Mouse (Mus musculus): ENCODE data around the gene Snx3.

The Snx3 gene

DNA sequence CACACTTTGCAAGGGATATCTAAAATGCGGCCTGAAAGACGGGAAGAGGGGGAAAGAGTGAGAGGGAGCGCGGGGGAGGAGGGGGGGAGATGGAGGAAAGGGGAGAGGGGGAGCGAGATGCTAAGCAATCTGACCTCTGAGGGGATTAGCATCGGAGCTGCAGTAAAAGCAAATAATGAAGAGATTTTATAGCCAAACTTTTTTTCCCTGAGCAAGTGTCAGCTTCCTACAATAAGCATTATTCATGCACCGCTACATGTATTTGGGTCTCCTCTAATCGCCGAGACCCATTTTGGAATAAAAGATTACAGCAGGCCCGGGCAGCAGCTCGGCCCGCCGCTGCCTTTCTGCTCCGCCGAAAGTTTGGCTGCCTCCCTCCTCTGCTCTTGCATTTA is 76.4 kb downstream of the Snx3 start:
- no peak for DNase-seq (ENCODE audit: extremely low read depth, low read depth)

DNA sequence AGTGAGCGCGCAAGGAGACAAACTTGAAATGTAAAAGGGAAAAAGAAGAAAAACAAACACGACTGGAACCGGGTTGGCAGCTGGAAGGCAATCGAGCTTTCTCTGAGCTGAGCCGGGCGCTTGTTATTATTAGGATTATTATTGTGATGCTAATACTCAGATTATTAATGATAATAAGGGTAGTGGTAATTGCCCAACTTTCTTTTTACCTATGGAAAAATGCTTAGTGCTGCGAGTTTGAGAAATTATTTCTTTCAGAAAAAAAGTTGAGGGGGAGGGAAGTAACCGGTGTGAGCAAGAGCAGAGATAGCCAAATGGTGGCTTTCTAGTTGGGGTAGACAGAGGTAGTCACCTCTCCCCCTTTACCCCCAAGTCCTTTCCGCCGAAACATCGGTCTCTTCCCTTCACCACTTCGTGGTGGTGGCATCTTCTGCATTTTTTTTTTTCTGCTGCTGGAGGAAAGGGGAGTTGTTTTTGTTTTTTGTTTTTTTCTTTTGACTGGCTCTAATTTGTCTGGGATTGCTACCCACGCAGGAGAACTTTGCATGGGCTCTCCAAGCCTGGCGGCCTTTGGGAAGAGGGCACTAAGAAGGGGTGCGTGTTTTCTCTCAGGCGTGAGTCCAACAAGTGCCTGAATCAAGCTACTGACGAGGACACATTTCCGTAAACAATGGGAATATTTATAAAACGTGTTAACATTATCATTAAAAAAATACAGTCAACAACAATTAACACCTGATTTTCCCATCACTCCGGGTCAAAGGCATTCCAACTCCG is 77.1 kb downstream of the Snx3 start:
- no peak for DNase-seq (ENCODE audit: extremely low read depth, low read depth)

DNA sequence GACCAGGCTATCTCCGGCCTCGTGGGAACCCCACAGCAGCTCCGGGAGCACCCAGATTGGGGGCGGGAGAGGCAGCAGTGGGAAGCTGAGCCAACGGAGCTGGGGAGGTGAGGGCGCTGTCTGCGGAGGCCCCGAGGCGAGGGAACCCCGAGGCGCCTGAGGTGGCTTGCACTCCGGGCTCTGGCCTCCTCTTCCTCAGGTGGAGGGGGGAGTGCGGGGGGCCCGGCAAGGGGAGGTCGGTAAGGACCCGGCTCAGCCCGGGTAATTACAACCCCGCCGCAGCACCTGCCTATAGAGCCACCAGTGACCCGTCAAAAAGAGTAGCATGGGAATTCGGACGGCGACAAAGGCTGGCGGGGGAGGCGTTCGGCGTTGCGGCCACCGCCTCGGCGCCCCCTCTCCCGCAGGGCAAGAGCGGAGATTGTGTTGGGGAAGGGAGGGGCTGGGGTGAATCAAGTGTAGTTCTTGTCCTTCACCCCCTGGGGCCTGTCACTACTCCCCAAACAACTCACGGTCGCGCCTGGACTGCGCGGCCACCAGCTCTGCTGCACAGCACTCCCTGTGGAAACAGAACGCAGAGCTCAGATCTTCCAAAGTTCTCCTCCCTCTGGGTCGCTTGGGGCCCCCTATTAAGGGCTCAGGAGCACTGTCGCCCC is 77.8 kb downstream of the Snx3 start:
- no peak for DNase-seq (ENCODE audit: extremely low read depth, low read depth)

DNA sequence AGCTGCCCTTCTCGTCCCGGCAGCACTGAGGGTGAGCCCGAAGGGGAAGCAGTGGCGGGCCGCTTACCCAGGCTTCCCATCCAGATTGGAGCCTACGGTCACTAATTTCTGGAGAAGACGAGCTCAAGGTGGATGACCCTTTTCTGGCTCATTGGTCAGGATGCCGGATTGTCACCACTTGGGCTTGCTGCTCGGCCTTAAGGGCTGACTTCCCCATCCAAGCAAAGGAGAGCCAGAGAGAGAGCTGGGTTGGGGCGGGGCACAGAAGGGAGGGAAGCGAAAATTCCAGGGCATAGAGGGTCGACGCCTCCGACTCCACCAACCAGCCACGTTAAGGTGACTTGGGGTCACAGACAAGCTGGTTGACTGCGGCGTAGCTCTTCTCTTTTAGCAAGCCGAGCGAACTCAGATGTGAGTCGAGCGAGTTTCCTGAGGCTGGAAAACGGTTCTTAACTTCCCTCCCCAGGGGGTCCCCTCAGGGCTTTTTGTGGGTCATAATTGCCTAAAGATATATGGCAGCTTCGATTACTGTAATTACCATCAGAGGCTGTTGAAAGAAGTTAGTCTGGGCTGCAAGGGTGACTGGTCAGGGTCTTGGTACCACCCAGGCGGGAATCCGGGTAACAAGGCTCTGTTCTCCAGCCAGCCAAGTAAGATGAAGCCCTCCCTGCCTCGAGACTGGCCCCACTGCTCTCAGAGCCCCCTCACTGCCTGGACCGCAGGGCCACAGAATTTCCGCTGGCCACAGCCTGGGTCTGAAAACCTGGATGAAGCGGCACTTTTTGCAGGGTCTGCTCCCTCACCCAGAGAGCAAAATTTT is 78.5 kb downstream of the Snx3 start:
- DNase-seq (ENCODE audit: extremely low read depth, low read depth): no peak

DNA sequence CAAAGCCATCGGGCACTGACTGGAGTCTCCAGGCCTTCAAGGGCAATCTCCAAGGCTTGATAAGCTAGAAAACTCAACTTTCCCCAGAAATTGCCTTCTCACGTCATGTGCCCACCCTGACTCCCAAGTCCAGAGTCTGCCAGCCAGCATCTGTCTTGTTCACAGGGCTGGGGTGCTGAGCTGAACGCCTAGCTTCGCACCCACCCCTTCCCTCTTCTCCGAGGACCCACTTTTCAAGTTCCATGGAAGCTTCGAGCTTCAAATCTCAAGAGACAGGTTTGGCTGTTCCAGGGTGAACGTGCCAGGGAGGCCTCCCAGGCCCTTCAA is 79.1 kb downstream of the Snx3 start:
- no peak for DNase-seq (ENCODE audit: extremely low read depth, low read depth)

DNA sequence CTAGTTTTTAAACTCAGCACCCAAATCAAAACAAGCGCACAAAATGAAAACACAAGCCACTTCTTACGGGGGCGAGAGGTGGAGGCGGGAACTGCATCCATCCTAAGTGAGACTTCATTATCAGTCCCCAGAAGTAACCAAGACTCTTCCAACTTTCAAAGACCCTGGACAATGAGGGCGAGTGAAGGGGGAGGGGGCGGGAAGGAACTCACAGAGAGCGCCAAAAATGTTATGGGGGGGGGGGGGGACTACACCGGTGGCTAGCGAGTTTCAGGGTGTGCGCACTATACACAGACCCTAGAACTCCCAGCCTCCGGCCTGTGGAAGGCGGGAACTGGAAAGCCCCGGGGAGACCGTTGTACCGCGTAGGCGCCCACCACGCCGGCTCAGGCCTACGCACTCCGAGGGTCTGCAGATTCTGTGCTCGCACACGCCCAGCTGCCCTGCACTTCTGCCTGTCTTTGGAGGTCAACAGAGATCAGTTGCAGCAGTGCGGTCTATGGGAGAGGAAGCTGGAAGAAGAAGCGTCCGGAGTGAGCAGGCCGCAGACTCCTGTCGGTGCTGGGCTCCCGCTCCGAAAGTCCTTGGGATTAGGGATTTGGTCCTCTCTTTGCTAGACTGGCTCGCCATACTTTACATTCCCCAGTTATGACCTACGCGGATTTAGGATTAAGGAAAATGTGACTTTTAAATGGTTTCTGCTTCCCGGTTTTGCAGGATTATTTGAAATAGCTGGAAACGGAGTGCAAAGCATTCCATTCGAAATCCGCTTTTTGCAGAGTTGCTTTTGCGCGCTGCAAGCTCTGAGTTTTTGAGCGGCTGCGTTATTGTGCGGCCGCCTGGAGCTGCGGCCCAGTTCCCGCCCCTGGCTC is 80.1 kb downstream of the Snx3 start:
- DNase-seq (ENCODE audit: extremely low read depth, low read depth): no peak

DNA sequence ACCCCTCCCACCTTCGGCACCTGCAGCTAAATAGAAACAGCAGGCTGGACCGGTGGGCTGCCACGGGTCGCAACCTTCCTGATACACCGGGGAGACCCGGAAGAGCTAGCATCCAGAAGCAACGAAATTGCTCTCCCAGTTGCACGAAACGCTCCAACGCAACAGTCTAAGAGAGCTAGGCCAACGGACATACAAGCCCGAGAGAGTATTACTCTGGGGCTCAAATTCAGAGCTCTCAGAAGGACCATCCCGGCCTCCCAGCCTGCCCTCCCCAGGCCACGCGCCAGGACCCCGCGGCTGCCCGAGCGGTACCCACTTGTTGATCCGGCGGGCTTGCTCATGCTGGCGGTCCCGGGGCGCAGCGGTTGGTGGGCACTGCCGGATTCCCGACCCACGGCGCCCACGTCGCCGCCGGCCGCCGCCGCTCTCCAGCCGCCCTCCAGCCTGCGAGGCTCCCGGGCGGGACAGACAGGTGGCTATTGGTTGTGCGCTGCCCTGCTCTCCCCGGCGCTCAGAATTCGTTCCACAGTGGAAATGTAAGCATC is 80.8 kb downstream of the Snx3 start:
- DNase-seq (ENCODE audit: extremely low read depth, low read depth): no peak

DNA sequence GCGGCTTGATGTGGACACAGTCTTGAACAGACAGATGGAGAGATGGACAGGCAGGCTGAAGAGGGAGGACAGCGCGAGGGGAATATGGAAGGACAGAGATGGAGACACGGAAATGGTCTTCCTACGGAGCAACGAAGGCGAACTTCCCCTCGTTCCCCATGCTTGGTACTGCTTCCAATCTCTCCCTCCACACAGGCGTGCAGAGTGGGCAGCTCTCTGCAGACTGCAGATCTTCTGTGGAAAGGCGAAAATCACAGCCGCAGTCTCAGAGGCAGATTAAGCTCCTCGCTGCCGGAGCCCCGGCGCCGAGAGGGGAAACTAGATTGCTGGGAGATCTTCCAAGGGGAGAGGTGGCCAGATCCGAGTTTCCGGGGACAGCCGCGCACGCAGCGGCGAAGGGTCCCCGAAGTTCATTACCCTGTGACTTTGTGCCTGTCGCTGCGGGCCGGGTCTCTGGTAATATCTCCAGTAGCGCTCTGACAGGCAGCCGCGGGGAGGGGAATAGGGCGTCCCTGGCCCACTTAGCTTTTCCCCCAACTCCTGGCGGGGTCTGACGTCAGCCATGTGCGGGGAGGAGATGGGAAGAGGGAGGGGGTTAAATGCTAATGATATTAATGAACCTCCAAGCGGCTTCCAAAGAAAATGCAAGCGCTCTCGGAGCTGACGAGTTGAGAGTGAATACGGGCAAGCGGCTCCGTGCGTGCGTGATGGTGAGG is 81.5 kb downstream of the Snx3 start, which contains the start of the genes Nr2e1 and Ostm1:
Gene Nr2e1, minus strand, starts transcription at position 476 of the 716 bp plus-strand sequence.
Gene Ostm1, plus strand, starts transcription at position 666 of the 716 bp plus-strand sequence.
- no peak for DNase-seq (ENCODE audit: extremely low read depth, low read depth)

DNA sequence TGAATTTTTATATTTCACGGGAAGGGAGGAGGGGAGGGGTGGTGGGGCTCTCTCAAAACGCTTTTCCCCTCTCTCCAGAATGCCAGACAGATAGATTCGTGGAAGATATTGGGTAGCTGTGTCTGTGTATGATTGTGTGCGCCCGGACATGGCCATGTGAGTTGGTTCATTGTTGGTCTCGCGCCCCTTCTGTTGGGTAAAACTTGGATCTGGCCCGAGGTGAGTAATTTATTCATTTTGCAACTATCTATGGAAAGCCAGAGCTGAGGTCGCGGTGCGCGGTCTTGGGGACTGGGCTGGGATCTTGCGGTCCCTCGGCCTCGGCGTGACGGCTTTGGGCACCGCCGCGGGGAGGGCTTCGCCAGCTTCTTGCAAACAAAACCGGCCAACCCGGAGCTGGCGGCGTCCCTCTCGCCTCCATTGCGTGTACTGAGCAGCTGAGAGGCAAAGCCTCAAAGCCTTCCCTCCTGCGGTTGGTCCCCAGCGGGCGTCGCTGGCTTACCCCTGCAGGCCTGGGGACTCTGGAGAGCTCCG is 82.1 kb downstream of the Snx3 start:
- no peak for DNase-seq (ENCODE audit: extremely low read depth, low read depth)

DNA sequence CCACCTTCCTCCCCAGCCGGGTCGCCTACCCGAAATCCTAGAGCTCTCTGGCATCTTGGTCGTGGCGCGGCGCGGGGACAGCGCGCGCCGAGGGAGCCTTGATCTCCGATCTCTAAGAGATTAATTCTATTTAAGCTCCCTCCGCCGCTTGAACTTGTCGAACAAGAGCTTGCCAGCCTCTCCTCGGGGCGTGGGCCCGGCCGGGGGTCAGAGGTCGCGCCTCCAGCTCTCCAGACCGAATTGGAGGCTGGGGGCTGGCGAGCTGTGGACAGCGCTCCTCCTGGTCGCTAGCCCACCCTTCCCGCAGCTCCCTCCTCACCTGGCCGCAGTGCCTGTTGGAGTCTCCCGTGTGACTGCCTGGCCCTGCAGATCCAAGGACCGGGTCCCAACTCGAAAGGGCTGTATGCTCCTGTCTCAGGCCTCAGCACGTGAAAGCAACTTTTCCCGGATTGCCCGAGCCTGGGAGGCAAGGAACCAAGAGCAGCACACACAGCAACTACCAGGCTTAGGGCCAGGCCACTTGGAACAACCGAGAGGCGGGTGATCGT is 82.7 kb downstream of the Snx3 start:
- DNase-seq (ENCODE audit: extremely low read depth, low read depth): no peak

Data from MEL-GATA-1-ER (cell line).